Mouse (Mus musculus) C2C12 (cell line): ENCODE measurements around the gene Supt3. TPM values are rescaled to one million over a fixed set of nuclear protein-coding genes. Genes with fewer than 3 reads are reported as not detected.

Source experiments
- H3K27me3 ChIP-seq: one replicate; pipeline ENCODE4 v1.6.1; 2011; ENCODE audit not compliant: control insufficient read depth, insufficient read depth, insufficient read length
- H3K36me3 ChIP-seq: one replicate; pipeline ENCODE4 v1.6.1; 2011; ENCODE audit not compliant: control insufficient read depth, insufficient read depth
- H3K4me3 ChIP-seq: one replicate; pipeline ENCODE4 v1.5.1; 2011; ENCODE audit warnings: mild to moderate bottlenecking, control low read depth; ENCODE audit not compliant: poor library complexity, insufficient read depth, severe bottlenecking
- H3K79me2 ChIP-seq: one replicate; pipeline ENCODE4 v1.6.1; 2011; ENCODE audit not compliant: control insufficient read depth, insufficient read depth
- H3K79me3 ChIP-seq: one replicate; pipeline ENCODE4 v1.6.1; 2011; ENCODE audit warnings: low read depth, control low read depth
- H3ac ChIP-seq: one replicate; pipeline ENCODE3; 2011; ENCODE audit warnings: low read depth; ENCODE audit not compliant: control insufficient read depth, insufficient read length
- CEBPB ChIP-seq: IDR thresholded peaks from one replicate; pipeline ENCODE4 v1.6.1; 2011; ENCODE audit warnings: low read depth, mild to moderate bottlenecking, control low read depth, moderate library complexity
- CTCF ChIP-seq: IDR thresholded peaks from one replicate; pipeline ENCODE4 v1.5.1; 2011; ENCODE audit not compliant: control insufficient read depth, insufficient read depth, insufficient read length
- FOSL1 ChIP-seq: IDR thresholded peaks from one replicate; pipeline ENCODE4 v1.8.0; 2011; ENCODE audit warnings: mild to moderate bottlenecking, low read length; ENCODE audit not compliant: poor library complexity, insufficient read depth, severe bottlenecking
- MAX ChIP-seq: IDR thresholded peaks from one replicate; pipeline ENCODE4 v1.6.1; 2011; ENCODE audit warnings: mild to moderate bottlenecking, control low read depth
- MYOD1 ChIP-seq: IDR thresholded peaks from one replicate; pipeline ENCODE4 v1.6.1; 2011; ENCODE audit warnings: low read depth; ENCODE audit not compliant: control insufficient read depth, insufficient read length
- MYOG ChIP-seq: IDR thresholded peaks from one replicate; pipeline ENCODE4 v1.6.1; 2011; ENCODE audit not compliant: control insufficient read depth, insufficient read length; ENCODE audit errors: extremely low read depth
- USF1 ChIP-seq: IDR thresholded peaks from one replicate; pipeline ENCODE4 v1.6.1; 2011; ENCODE audit warnings: low read depth, mild to moderate bottlenecking, control low read depth, moderate library complexity
- polyA plus RNA-seq: library from polyadenylated mRNA; unstranded; fragments of >200 nt; fragmentation: generic; extraction: Trizol; gene quantifications from one replicate; pipeline ENCODE4 v1.2.1, GENCODE M21; 2012; ENCODE audit warnings: missing spikeins

The Supt3 gene
- polyA plus RNA-seq, 1 experiment: 18.1 TPM

- peaks cover 2% of the 10 kb centered on the region for H3K79me2 ChIP-seq
- H3K79me3 ChIP-seq: peaks cover under 1% of the 10 kb centered on the region
- TF ChIP-seq USF1 (no peak), MAX (no peak), CEBPB (no peak), FOSL1 (no peak), MYOG (no peak), CTCF (no peak)
- H3ac ChIP-seq: no peak overlapping the region
- no peaks in the 10 kb centered on the region for H3K27me3 ChIP-seq
- H3K36me3 ChIP-seq: no peaks in the 10 kb centered on the region
- H3K4me3 ChIP-seq: no peak overlapping the region
Observed at GRCm38 (mm10) chr17:44772576-44772975, 4.4 kb upstream of the Supt3 start.

DNA sequence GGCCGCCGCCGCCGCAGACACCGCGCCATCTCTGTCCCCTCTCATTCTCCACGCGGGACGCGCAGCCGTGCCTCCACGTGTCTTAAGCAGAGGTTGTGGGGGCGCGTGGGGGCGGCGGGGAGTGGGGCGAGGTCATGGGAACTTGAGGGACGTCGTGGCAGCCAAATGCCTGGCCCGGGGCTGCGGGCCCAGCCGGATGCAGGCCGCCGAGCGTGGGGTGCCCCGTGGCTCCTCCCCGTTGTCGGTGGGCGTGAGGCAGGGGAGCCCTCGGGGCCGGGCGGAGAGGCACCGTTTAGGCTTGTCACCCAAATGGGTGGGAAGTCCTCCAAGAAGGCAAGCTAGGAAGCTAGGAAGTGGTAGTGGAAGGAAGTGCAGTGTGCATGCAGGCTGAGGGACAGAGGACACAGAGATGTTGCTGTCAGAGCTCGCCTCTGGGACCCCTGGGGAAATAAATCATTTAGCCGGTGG is 419 bp downstream of the Supt3 start:
- Histone ChIP-seq H3ac (peak overlapping the region; percentile 84), H3K27me3 (no peaks in the 10 kb centered on the region), H3K36me3 (peaks cover 5% of the 10 kb centered on the region), H3K79me3 (peaks cover 13% of the 10 kb centered on the region), H3K79me2 (peaks cover 43% of the 10 kb centered on the region), H3K4me3 (peak overlapping the region; percentile 48)
- no peak for TF ChIP-seq FOSL1
- TF ChIP-seq CTCF: no peak
- no peak for TF ChIP-seq MAX
- no peak for TF ChIP-seq CEBPB
- no peak for TF ChIP-seq MYOD1
- TF ChIP-seq MYOG: no peak
- TF ChIP-seq USF1: no peak

DNA sequence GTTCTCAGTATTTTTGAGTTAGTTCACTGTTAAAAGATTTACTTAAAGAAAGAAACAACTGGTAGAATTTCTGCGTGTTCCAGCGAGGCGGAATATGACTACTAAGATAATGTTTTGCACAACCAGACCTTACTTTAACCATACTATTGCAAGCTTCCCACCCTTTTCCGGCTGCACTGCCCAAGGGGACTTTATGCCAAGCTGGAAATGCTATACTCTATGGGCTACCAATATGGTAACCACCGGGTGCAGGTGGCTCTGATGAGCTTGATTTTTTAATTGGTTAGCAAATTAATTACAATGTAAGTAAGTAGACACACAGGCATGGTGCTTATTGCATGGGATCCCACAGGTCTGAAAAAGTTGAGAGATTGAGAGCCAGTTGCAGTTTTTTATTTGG is 1.2 kb downstream of the Supt3 start:
- Histone ChIP-seq H3K79me3 (peaks cover 13% of the 10 kb centered on the region), H3K79me2 (peaks cover 43% of the 10 kb centered on the region), H3K27me3 (no peaks in the 10 kb centered on the region), H3ac (no peak overlapping the region), H3K4me3 (peak overlapping the region; percentile 48), H3K36me3 (peaks cover 5% of the 10 kb centered on the region)
- TF ChIP-seq FOSL1: no peak
- no peak for TF ChIP-seq MAX
- TF ChIP-seq CTCF: no peak
- no peak for TF ChIP-seq MYOG
- TF ChIP-seq USF1: no peak
- no peak for TF ChIP-seq MYOD1
- TF ChIP-seq CEBPB: no peak

DNA sequence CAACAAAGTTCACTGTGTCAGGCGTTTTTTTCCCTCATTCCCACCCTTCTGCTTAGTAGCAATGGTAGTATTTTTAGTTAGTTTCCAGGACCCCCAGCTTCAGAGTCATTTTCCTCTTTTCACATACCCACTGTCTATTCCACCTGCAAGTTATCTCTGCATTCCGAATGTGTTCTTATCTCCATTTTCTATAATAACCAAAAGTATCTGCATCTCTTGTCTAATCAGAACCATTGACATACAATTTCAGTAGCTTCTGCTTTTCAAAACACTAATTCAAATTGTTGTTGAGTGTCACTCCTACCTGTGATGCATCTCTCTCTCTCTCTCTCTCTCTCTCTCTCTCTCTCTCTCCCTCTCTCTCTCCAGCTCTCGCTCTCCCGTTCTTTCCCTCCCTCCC is 3.4 kb downstream of the Supt3 start:
- H3K27me3 ChIP-seq: no peaks in the 10 kb centered on the region
- H3K36me3 ChIP-seq: peaks cover 5% of the 10 kb centered on the region
- H3ac ChIP-seq: no peak overlapping the region
- H3K79me3 ChIP-seq: peaks cover 16% of the 10 kb centered on the region
- H3K79me2 ChIP-seq: peaks cover 52% of the 10 kb centered on the region
- no peak for TF ChIP-seq MYOD1
- no peak for TF ChIP-seq USF1
- no peak for TF ChIP-seq MAX
- TF ChIP-seq MYOG: no peak
- no peak for TF ChIP-seq CEBPB
- no peak for TF ChIP-seq CTCF
- no peak for TF ChIP-seq FOSL1
- H3K4me3 ChIP-seq: no peak overlapping the region

- H3K79me3 ChIP-seq: peaks cover 16% of the 10 kb centered on the region
- no peaks in the 10 kb centered on the region for H3K27me3 ChIP-seq
- no peak for TF ChIP-seq USF1
- no peak for TF ChIP-seq FOSL1
- H3K4me3 ChIP-seq: no peak overlapping the region
- H3ac ChIP-seq: no peak overlapping the region
- peaks cover 14% of the 10 kb centered on the region for H3K36me3 ChIP-seq
- H3K79me2 ChIP-seq: peaks cover 59% of the 10 kb centered on the region
Observed at GRCm38 (mm10) chr17:44782366-44782765, 5.4 kb downstream of the Supt3 start.

DNA sequence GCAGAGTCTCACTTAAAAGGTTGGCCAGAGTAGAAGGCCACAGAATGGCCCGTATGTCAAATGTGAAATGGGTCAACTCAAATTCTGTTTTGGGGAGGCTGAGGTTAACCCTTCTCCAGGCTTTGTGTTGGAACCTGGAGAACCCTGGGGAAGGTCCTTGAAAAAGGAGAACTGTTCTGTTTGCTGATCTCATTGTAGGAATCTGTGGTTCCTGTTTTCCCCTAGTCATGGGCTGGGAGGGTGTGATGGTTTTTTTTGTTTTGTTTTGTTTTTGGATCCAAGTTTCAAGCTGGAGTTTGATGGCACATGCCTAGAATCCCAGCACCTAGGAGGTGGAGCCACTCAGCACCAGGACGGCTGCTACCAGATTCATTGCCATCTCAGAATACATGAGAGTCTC is 6.2 kb downstream of the Supt3 start:
- Histone ChIP-seq H3K4me3 (no peak overlapping the region), H3ac (no peak overlapping the region), H3K79me3 (peaks cover 10% of the 10 kb centered on the region), H3K79me2 (peaks cover 52% of the 10 kb centered on the region), H3K27me3 (no peaks in the 10 kb centered on the region), H3K36me3 (peaks cover 17% of the 10 kb centered on the region)
- no peak for TF ChIP-seq CTCF
- no peak for TF ChIP-seq MAX
- TF ChIP-seq CEBPB: no peak
- no peak for TF ChIP-seq USF1
- no peak for TF ChIP-seq MYOG
- no peak for TF ChIP-seq FOSL1
- no peak for TF ChIP-seq MYOD1
